Mouse (Mus musculus): ENCODE measurements around the gene Sdr39u1. TPM values are rescaled to one million over a fixed set of nuclear protein-coding genes. Genes with fewer than 3 reads are reported as not detected.
A peak's percentile ranks its signal among the peaks of the same experiment; 100 is the strongest.

Gene Sdr39u1
- polyA plus RNA-seq, 2 experiments: 80.2 to 81.0 TPM

DNA sequence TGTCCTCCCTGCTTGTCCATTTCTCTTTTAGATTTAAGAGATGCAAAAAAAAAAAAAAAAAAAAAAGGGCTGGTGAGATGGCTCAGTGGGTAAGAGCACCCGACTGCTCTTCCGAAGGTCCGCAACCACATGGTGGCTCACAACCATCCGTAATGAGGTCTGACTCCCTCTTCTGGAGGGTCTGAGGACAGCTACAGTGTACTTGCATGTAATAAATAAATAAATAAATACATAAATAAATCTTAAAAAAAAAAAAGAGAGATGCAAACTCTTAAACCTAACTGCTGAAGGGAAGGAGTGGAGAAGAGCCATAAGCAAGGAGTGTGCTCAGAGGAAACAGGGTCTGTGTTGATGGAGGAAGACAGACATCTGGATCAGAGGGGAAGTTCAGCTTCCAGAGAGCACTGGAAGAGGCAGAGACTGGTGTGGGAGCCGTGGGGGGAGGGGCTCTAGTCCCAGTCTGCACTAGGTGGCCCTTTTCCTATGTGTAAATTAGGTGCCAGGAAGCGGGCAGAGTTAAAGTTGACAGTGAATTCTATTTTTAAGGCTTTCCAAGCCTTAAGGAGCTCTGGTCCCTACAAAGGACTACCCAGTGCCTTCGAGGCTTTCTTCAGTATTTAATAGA lies 21.7 kb downstream of the Sdr39u1 start:
- Histone ChIP-seq H3K4me2 (replicated peaks; ENCODE audit: low read depth, low read length, severe bottlenecking) (peak overlapping the region; percentile 35; the same call in 1 of the 2 replicates), H3K4me1 (ENCODE audit: control insufficient read depth, insufficient read depth, low read length) (peaks cover 11% of the 10 kb centered on the region), H3K36me3 (ENCODE audit: control insufficient read depth, insufficient read depth, low read length) (peaks cover under 1% of the 10 kb centered on the region; the same call in 1 of the 2 replicates), H3K9me3 (ENCODE audit: control insufficient read depth, low read length) (no peaks in the 10 kb centered on the region), H3K27me3 (ENCODE audit: control insufficient read depth, insufficient read depth, low read length) (no peaks in the 10 kb centered on the region), H3K4me3 (replicated peaks; ENCODE audit: low read length) (no peak overlapping the region), H3K9ac (ENCODE audit: low read depth, low read length, severe bottlenecking) (no peak overlapping the region), H3K27ac (replicated peaks; ENCODE audit: low read depth, low read length) (no peak overlapping the region)
- TF ChIP-seq POLR2A (IDR thresholded peaks at IDR 0.05; ENCODE audit: borderline replicate concordance, extremely low read depth, insufficient read depth, insufficient read length): no peak
- no peak for DNase-seq (ENCODE audit: low spot score)
- 0 out of 2 replicates have a peak, but pooled peaks have one; percentile 27 for ATAC-seq (ENCODE audit: low FRiP score, low read depth)
- 7% methylated on average over 7 of the region's 7 CpGs for WGBS

DNA sequence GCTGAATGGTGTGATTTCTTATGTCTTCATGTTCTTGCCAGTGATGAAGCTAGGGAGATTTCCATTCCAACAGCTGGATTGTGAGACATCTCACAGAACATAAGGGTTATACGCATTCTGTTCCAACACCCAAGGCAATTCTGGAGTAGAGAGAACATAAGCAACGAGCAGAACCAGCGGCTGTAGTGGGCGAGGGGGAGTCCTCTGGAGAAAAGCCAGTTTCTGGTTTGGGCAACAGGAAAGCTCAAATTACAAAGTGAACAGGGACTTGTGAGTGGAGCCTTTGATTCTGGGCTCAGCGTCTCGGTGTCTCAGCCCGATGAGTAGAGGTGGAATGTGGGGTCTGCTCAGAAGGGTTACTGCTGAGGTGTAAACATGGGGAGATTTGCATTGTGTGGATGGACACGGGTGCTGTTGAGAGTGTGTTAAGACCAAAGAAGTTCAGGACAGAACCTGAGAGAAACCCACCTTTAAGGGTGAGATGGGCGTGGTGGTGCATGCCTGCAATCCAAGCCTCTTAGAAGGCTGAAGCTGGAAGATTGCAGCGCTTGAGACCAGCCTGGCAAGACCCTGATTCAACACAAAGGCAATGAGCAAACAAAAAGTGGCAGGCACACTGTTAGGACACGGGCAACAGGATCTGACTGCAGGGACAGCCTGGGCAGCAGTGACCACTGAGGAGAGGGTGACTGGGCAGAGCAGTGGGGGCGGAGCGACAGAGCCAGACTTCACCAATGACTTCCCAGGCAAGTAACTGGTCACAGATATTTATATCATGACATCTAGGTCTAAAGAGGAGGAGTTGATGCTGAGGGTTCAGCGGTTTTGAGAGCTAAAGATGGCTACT lies 22.4 kb downstream of the Sdr39u1 start:
- 4% methylated on average over 14 of the region's 14 CpGs for WGBS
- peak overlapping the region; percentile 16; the same call in 1 of the 2 replicates for H3K9ac ChIP-seq (ENCODE audit: low read depth, low read length, severe bottlenecking)
- ATAC-seq (ENCODE audit: low FRiP score, low read depth) (peak; percentile 24; the same call in 1 of the 2 replicates), DNase-seq (ENCODE audit: low spot score) (peak; percentile 53)
- no peaks in the 10 kb centered on the region for H3K27me3 ChIP-seq (ENCODE audit: control insufficient read depth, insufficient read depth, low read length)
- TF ChIP-seq POLR2A (IDR thresholded peaks at IDR 0.05; ENCODE audit: borderline replicate concordance, extremely low read depth, insufficient read depth, insufficient read length): no peak
- H3K9me3 ChIP-seq (ENCODE audit: control insufficient read depth, low read length): no peaks in the 10 kb centered on the region
- H3K4me2 ChIP-seq (replicated peaks; ENCODE audit: low read depth, low read length, severe bottlenecking): peak overlapping the region; percentile 35
- H3K36me3 ChIP-seq (ENCODE audit: control insufficient read depth, insufficient read depth, low read length): peaks cover 8% of the 10 kb centered on the region
- H3K4me3 ChIP-seq (replicated peaks; ENCODE audit: low read length): no peak overlapping the region
- H3K4me1 ChIP-seq (ENCODE audit: control insufficient read depth, insufficient read depth, low read length): peaks cover 11% of the 10 kb centered on the region
- H3K27ac ChIP-seq (replicated peaks; ENCODE audit: low read depth, low read length): 0 out of 2 replicates have a peak overlapping the region, but pooled peaks have one; percentile 38

- peaks cover 44% of the 10 kb centered on the region for H3K36me3 ChIP-seq (ENCODE audit: control insufficient read depth, insufficient read depth, low read length)
- no peaks in the 10 kb centered on the region for H3K27me3 ChIP-seq (ENCODE audit: control insufficient read depth, insufficient read depth, low read length)
- no peak overlapping the region for H3K27ac ChIP-seq (replicated peaks; ENCODE audit: low read depth, low read length)
- DNase-seq (ENCODE audit: low spot score): peak; percentile 67
- peaks cover 11% of the 10 kb centered on the region for H3K4me1 ChIP-seq (ENCODE audit: control insufficient read depth, insufficient read depth, low read length)
- H3K4me2 ChIP-seq (replicated peaks; ENCODE audit: low read depth, low read length, severe bottlenecking): peak overlapping the region; percentile 9
- no peak overlapping the region; the same call in 1 of the 2 replicates for H3K4me3 ChIP-seq (replicated peaks; ENCODE audit: low read length)
- H3K9me3 ChIP-seq (ENCODE audit: control insufficient read depth, low read length): no peaks in the 10 kb centered on the region
- H3K9ac ChIP-seq (ENCODE audit: low read depth, low read length, severe bottlenecking): peak overlapping the region; percentile 29; the same call in 1 of the 2 replicates
- 14% methylated on average over 30 of the region's 30 CpGs for WGBS
- no peak for TF ChIP-seq POLR2A (IDR thresholded peaks at IDR 0.05; ENCODE audit: borderline replicate concordance, extremely low read depth, insufficient read depth, insufficient read length)
- ATAC-seq (ENCODE audit: low FRiP score, low read depth): peak; percentile 31
Measured at GRCm38 (mm10) chr14:55873714-55874683, 26.1 kb downstream of the Sdr39u1 start.

GRCm38 (mm10) chr14:55873242-55873713 lies 26.8 kb downstream of the Sdr39u1 start:
- ATAC-seq (ENCODE audit: low FRiP score, low read depth) (no peak), DNase-seq (ENCODE audit: low spot score) (no peak)
- Histone ChIP-seq H3K27me3 (ENCODE audit: control insufficient read depth, insufficient read depth, low read length) (no peaks in the 10 kb centered on the region), H3K9ac (ENCODE audit: low read depth, low read length, severe bottlenecking) (peak overlapping the region; percentile 29; the same call in 1 of the 2 replicates), H3K36me3 (ENCODE audit: control insufficient read depth, insufficient read depth, low read length) (peaks cover 51% of the 10 kb centered on the region), H3K4me3 (replicated peaks; ENCODE audit: low read length) (no peak overlapping the region), H3K9me3 (ENCODE audit: control insufficient read depth, low read length) (no peaks in the 10 kb centered on the region), H3K4me1 (ENCODE audit: control insufficient read depth, insufficient read depth, low read length) (peaks cover 8% of the 10 kb centered on the region), H3K4me2 (replicated peaks; ENCODE audit: low read depth, low read length, severe bottlenecking) (no peak overlapping the region), H3K27ac (replicated peaks; ENCODE audit: low read depth, low read length) (no peak overlapping the region)
- WGBS: 87% methylated on average over 8 of the region's 8 CpGs
- no peak for TF ChIP-seq POLR2A (IDR thresholded peaks at IDR 0.05; ENCODE audit: borderline replicate concordance, extremely low read depth, insufficient read depth, insufficient read length)
